Mouse (Mus musculus): ENCODE measurements around the gene Tmem117.

Gene Tmem117

DNA sequence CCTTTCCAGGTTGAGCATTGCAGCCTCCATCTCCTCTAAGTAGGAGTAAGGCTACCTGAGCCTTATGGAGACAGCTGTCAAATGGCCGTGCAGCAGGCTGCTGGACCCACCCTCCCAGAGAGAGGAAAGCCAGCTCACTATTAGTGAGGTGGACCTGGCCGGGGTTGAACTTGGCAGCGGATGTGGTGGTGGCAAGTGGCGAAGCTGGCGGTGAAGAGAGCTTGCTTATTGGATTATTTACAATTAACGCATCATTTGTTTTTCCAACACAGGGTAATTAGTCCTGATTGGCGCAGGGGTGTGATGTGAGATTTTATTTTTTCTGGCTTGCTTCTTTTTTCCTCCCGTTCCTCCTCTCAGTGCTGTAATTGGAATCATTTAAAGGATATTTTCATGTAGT, 19.4 kb downstream of the Tmem117 start:
- no peak for DNase-seq (ENCODE audit: low spot score in 2 of 2)

DNA sequence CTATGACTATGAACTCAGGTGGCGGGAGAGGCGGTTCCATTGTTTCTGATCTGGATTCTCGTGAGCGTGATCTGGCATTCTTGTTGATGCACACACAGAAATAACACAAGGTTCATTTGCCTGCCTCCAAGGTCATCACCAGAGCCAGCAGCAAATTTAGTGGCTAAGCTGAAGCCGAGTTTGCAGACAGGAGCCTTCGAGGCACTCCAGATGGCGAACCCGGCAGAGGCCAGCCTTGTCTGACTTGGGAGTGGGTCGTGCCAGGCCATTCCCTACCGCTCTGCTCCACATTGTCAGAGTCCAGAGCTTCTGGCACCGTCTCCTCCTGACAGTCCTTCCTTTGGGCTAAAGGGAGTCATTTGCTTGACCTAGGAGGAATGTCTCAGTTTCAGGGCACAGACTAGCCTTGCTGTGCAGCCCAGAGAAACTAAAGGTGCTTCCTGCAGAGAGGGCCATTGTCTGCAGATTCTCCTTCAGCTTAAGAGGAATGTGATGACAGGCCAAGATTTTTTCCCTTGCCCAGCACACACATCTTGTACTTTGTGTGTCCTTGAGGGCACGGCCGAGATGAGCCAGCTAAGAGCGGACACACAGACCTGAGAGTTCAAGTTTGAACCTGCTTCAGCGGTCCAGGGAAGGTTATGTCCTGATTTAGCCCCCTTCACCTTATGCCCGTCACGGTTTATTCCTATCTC, 20.2 kb downstream of the Tmem117 start:
- peak in 1 of 2 experiments; percentile 13 for DNase-seq (ENCODE audit: low spot score in 2 of 2)

DNA sequence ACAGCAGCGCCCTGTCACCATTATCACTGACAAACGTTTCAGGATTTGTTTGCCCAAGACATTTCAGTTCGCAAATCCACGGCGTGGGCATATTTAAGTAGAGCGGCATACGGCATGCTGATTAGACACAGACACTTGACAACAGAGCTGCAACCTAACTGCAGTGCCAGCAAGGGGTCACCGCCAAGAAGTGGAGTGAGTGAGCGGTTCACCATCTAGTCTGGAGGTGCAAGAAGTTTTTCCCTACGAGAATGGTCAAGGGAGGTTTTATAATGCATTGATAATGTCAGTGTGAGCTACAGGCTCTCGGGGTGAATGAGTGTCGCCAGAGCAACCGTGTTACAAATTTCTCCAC, 20.7 kb downstream of the Tmem117 start:
- peak in 1 of 2 experiments; percentile 9 for DNase-seq (ENCODE audit: low spot score in 2 of 2)

DNA sequence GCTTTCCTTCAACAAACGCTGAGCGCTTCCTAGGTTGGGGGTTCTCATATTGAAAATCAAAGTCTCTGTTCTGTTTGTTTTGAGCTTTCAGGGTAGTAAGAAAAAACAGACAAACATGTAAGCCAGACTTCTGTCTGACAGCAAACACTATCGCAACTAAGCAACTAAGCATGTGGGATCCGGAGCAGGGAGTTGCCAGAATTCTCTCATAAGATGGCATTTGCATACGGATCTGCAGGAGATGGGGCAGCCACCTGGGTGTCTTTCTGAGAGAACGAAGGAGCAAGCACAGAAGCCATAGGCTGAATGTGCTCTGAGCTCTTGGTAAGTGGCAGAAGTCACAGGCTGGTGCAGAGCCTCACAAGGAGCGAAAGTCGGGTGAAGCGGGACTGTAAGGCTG, 22.3 kb downstream of the Tmem117 start:
- DNase-seq (ENCODE audit: low spot score in 2 of 2), result no peak

DNA sequence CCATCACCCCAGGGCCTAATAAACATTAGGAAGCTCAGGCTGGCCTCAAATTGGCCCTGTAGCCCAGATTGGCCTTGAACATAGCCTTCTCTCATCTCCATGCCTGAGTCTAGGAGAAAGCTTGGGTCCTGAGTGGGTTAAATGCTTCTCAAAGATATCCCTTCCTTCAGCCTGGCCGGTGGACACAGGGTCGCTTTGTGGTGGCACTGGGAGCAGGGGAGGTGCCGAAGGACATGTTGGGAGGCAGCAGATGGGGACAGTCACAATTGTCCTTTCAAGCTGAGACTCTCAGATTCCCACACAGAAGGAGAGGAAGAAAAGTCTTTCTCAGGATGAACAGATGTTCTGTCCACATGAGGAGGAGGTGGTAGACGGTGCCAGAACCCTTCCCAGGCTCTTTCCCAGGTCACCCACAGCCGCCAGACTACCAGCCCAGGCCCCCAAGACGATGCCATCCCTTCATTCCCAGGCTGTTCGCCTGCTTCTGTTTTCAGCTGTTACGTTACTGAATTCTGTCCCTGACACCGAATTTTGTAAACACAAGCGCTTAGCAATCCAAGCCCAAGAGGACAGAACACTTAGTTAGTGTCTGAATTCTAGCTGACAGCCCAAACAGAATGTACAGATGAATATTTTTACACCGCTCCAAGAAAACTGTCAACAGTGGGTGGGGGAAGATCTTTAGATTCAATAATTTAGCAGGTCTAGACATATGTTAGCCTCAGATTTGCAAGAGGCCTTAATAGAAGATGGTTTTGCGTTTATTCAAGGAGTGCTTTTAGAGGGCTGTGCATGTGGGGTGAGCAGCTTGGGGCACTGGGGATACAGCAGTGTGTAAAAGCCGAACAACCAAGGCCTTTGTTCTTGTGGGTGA, 23.2 kb downstream of the Tmem117 start:
- DNase-seq (ENCODE audit: low spot score in 2 of 2), result no peak

DNA sequence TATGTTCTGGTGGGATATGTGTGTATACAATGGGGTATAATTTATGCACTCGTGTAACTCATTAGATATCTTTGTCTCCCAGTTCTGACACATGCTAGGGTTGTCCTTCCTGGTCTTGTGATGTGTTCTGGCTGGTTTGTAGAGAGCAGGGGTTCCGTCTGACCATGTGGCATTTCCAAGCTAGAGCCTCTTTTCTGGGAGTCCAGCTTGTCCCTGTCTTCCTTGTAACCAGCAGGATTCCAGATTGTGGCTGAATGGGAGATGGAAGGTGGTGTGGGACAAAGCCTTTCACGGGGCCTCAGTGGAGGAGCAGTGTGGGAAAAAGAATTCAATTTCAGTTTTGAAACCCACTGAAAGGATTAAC, 23.8 kb downstream of the Tmem117 start:
- DNase-seq (ENCODE audit: low spot score in 2 of 2), result no peak

DNA sequence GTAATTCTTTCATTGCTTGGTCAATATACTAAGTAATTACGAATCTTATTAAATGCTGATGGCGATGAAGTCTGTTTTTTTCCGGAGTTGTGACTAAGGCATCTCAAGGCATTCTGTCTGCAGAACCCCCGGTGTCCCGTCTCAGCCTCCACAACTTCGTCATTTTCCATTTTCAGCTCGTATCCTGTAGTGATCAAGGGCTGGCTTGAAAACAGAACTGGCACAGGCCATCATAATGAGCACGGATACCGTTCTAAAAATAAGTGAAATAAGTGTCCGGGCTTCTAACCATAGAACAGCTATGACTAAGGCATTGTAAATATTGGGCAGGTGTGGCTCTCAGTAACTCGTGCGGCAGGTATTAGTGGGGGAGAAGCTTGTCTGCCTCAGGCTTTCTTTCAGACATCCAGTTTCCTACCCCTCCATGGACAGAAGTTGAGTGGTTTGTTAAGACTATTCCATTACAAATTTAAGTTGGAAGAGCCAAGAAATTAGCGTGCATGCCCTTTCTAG, 26.8 kb downstream of the Tmem117 start:
- peak in 1 of 2 experiments; percentile 25 for DNase-seq (ENCODE audit: low spot score in 2 of 2)

DNA sequence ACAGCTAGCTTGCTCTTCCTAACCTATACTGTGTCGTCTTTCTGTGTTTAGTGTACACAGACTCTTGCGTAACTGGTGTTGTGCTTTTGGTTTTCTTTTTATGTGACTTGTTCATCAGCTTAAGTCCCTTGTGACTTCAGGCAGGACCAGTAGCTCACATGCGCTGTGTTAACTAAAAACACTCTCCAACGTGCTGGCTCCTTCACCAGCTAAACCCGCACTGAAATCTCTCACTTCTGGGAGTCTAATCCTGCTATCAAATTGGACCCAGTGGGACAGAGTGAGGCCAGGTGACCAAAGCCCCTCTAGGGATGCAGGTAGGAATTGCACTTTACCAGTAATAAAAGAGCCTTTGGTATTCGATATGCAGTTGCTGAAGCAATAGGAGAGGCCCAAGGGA, 28.9 kb downstream of the Tmem117 start:
- DNase-seq (ENCODE audit: low spot score in 2 of 2), result no peak

DNA sequence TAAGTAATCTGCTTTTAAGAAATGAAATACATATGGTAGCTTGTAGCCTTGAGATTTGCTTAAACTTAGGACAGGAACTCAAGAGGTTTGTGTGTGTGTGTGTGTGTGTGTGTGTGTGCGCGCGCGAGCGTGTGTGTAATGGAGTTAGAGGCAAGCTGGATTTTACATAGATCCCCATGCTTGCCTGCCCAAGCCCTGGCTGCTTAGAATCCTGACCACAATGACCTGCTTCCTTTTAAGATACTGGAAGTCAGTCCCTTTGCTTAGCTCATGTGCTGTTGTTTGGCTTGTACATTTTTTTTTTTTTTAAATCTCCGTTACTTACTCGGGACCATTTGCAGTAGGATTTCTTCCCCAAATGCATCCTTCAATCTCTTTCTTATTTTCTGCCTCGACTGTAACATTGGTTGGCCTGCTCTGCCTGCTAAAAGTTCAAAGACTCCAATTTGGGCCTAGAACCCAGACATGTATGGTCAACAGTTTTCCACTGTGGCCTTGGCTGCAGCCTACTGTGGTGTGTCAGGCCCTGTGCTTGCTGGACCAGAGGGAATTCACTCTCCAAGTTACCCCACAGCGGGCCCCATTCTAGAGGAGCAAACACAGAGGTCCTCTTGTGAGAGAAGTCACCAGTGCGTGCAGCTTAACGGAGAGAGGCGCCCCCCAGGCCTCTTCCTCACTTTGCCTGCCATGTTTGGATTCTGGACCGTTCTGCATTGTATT, 29.5 kb downstream of the Tmem117 start:
- DNase-seq (ENCODE audit: low spot score in 2 of 2), result no peak

DNA sequence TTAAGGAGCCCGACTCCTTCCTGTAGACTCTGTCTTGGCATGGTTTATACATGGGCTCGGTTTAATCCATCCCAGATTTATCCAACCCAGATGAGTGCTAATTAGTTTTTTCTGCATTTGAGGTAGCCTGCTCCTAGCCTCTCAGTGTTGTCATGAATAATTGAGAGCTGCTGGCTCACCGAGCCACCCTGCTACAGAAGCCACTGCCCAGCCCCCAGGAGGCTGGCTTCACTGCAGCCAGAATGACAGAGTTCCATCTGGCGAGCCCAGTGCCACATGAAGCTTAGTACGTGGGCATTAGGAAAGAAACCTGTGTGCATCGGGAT, 30.0 kb downstream of the Tmem117 start:
- no peak for DNase-seq (ENCODE audit: low spot score in 2 of 2)

DNA sequence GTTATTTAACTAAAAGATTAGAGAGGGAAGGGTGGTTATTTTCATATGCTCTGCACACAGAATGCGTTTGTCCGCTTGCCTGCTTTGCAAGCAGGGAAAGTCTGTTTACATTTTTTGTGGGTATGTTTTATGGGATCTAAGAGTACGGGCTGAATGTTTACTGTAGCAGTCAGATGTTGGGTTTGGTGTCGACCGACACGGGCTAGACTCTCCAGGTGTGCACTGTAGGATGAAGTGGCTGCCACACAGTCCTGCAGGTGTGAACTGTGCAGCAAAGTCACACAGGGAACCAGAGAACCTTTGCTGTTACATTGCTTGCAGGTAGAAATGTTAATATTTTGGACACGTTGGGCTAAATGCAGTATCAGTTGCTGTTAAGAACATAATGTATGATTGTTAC, 31.9 kb downstream of the Tmem117 start:
- no peak for DNase-seq (ENCODE audit: low spot score in 2 of 2)

DNA sequence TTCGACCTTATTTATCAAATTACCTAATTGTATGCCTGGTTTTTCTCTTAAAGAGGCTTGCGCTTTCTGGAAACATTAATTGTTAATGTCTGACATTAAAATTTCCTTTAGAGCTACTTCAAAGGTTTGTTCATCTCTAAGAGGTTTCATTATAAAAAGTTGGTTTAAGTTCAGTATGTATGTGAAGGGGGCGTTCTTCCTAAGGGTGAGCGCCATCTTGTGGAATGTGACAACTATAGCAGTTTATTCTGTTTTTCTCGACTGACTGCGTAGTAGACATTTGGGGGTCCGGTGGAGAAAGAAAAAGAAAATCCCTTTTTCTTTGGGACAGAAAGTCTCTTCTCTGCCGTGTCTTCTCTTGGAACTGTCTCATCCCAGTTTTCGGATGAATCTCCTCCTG, 32.4 kb downstream of the Tmem117 start:
- DNase-seq (ENCODE audit: low spot score in 2 of 2), result no peak

DNA sequence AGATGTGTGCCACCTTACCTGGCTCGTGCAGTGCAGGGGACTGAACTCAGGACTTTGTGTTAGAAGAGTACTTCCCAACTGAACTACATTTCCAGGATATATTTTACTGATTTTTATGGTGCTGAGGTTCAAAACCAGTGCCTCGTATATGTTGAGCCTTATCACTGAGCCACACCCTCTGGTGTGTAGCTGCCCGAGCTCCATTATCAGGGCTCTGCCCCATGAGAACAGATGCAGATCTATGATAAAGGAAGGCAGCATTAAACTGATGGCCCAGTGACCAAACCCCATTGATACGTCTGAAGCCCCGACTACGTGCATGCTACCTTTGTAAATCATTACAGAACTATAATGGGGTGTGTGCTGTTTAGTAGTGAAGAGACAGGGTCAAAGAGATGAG, 35.6 kb downstream of the Tmem117 start:
- DNase-seq (ENCODE audit: low spot score in 2 of 2), result no peak

DNA sequence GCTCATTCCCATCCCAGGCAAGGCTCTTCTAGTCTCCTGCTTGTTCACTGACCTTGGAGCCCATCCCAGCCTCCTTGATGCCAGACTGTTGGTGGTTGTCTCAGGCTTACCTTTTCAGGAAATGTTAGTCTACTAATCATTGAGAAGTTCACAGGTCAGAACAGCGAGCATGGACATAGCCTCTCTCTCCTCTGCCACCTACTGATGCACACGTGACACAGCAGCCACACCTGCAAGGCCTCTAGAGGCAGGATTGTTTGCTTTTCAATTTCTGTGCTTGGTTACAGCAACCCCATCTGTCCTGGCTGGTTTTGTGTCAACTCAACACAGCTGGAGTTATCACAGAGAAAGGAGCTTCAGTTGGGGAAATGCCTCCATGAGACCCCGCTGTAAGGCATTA, 52.1 kb downstream of the Tmem117 start:
- no peak for DNase-seq (ENCODE audit: low spot score in 2 of 2)

DNA sequence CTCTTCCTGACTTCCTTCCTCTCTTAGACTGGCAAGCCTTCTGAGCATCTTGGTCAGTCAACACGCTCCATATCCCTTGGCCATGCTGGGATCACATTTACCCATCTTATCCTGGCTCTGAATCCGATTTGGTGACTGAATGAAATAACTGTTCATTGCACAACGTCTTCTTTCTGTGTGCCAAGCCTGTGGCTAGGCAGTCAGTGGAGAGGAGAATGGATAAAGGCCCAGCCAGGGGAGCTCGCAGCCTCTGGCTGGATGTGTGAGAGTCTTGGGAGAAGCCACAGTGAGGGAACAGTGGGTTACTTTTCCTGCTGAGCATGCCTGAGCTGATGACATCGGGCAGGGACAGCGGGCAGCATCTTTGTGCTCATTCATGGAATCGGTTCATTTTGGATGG, 55.2 kb downstream of the Tmem117 start:
- no peak for DNase-seq (ENCODE audit: low spot score in 2 of 2)

DNA sequence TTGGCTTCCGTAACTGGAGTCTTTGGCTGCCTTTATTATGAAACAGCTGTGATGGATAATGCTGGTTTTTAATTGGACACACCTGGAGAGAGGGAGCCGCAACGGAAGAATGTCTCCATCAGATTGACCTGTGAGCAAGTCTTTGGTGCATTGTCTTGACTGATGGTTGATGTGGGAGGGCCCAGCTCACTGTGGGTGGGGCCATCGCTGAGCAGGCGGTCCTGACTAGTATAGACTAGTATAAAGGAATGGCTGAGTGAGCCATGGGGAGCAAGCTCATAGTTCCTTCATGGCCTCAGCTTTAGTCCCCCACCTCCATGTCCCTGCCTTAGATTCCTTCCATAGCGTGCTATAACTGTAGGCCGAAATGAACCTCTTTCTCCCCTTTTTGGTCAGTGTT, 58.1 kb downstream of the Tmem117 start:
- DNase-seq (ENCODE audit: low spot score in 2 of 2), result no peak

DNA sequence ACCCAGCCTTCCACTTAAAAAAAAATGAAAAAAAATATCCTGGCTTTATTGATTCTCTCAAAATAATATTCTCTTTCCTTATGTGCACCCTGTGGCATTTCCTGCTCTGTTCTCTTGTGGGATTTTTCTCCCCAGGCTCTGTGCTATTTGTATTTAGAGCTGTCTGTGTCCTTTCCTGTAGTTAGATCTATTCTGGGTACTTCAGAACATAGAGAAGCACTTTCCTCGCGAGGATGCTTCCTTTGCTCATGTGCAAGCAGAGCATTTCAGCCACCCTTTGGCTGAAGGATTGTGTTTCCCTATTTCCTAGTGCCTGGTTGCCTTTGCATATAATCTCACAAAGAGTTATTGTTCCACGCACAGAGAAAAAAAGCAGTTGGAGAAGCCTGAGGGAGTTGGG, 58.6 kb downstream of the Tmem117 start:
- no peak for DNase-seq (ENCODE audit: low spot score in 2 of 2)

DNA sequence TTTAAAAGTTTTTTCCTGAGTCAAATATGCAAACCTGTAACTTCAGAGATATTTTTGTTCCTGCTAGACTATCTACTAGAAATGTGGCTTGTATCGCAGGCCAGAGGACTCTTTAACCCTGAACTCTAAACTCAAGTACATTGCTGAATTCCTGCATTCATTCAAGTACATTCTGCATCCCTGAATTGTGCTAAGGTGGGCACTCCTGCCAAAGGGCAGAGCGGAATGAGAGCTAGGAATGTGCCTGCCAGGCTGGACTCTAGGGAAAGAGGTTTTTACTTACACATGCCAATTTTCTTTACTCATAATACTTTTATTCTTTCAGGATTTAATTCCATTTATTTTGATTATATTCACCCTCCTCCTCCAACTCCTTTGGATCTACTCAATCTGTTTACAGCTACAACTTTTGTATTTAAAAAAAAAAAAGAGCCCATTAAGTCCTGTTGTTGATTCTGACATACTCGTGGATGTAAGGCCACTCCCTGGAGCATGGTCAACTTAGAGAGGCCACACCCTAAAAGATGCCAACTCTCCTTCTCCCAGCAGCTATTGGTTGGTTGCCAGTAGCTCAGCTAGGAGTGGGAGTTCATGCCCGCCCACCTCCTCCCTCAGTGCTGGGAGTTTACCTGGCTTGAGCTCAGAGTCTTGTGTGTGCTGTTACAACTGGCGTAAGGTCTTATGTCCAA, 60.3 kb downstream of the Tmem117 start:
- no peak for DNase-seq (ENCODE audit: low spot score in 2 of 2)

DNA sequence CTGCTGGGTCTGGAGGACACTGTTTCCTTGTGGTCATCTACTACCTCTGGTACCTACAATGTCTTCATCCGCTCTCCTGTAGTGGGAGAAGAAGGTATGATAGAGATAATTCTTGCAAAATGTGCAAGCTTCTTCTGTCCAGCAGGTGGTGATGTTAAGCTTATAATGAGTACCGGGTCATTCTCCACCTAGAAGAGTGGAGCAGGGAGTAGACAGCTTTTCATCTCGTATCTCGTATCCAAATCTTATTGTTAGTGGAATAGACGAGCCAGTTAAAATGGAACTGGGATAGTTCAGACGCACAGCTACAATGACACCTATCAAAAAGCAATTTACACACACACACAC, 60.8 kb downstream of the Tmem117 start:
- no peak for DNase-seq (ENCODE audit: low spot score in 2 of 2)

DNA sequence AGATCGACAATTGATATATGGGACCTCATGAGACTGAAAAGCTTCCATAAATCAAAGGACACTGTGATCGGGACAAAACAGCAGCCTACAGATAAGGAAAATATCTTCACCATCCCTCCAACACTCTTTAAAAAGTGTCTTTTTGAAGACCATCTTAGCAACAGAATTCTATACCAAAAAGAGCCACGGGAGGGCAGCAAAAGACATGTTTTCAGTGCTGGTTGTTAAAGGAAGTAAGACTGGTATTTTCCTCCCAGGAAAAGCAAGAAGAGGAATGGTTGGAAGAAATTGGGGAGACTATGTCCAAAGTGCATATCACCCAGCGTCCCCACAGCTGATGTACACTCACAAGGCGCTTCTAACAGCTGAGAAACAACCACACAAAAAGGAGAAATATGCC, 93.7 kb downstream of the Tmem117 start:
- peak in 1 of 2 experiments; percentile 14 for DNase-seq (ENCODE audit: low spot score in 2 of 2)

DNA sequence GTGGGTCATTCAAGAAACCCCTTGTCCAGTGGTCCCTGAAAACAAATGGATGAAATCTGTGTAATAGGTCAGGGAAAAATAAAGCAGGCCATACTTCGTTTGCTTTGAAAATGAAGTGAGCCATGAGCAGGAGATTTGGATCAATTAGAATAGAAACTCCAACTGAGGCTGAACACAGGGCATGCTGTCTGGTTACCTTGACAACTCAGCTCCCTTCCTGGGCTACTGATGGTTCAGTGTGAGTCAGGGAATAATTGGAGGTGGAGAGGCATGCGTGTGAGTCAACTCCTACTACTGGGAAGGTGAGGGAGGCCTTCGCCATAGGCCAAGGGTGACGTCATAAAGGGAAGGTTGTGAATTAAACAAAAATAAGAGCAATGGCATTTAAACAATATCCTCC, 103.1 kb downstream of the Tmem117 start:
- DNase-seq (ENCODE audit: low spot score in 2 of 2), result no peak

DNA sequence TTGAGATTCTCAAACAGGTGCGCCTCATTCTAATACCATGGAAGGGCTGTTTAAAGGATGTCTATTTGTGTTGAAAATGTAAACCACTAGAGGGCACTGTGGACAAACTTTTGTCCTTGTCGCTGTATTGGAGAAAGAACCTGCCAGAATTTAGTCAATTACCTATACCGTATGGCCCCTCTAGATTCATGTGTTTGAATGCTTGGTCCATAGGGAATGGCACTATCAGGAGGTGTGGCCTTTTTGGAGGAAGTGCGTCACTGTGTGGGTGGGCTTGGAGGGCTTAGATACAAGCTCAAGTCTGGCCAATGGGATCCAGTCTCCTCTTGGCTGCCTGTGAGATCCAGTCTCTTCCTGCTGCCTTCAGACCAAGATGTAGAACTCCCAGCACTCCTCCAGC, 140.2 kb downstream of the Tmem117 start:
- no peak for DNase-seq (ENCODE audit: low spot score in 2 of 2)
